Mouse (Mus musculus) heart, embryonic 10.5 days (tissue): ENCODE data around the gene Slc38a4. TPM values are rescaled to one million over a fixed set of nuclear protein-coding genes. Genes with fewer than 3 reads are reported as not detected.

Experiments used
- DNase-seq: peaks from one replicate; pipeline ENCODE4 v3.0.0-alpha.2; 2017; ENCODE audit warnings: low spot score
- H3K27ac ChIP-seq: fragments of 300-500 bp; sonication (generic); 2 replicates; pipeline ENCODE4 v1.5.1; 2016; ENCODE audit warnings: mild to moderate bottlenecking
- H3K27me3 ChIP-seq: fragments of 300-500 bp; sonication (generic); 2 replicates; pipeline ENCODE4 v1.6.1; 2016; ENCODE audit warnings: mild to moderate bottlenecking; ENCODE audit not compliant: poor library complexity, insufficient read depth, severe bottlenecking
- H3K36me3 ChIP-seq: fragments of 300-500 bp; sonication (generic); 2 replicates; pipeline ENCODE4 v1.6.1; 2016; ENCODE audit warnings: mild to moderate bottlenecking, moderate library complexity
- H3K4me1 ChIP-seq: fragments of 300-500 bp; sonication (generic); 2 replicates; pipeline ENCODE4 v1.6.1; 2016; ENCODE audit warnings: mild to moderate bottlenecking
- H3K4me3 ChIP-seq: fragments of 300-500 bp; sonication (generic); 2 replicates; pipeline ENCODE4 v1.5.1; 2016; ENCODE audit warnings: mild to moderate bottlenecking, moderate library complexity
- H3K9me3 ChIP-seq: fragments of 300-500 bp; sonication (generic); 2 replicates; pipeline ENCODE4 v1.6.1; 2016; ENCODE audit warnings: mild to moderate bottlenecking, moderate library complexity
- WGBS: fragments of 180-500 bp; shearing (Covaris S2); methylation state at CpG from one replicate; pipeline ENCODE4 v1.1.7; 2016; 5-methylcytosine and 5-hydroxymethylcytosine counted together
- polyA plus RNA-seq: library from polyadenylated mRNA; unstranded; fragments of >200 nt; fragmentation: Nextera tagmentation; extraction: Ambion mirVana; gene quantifications from 2 replicates; pipeline ENCODE4 v1.2.1, GENCODE M21; 2016

The Slc38a4 gene
- polyA plus RNA-seq, 1 experiment from 2014 or later, result 148 TPM

GRCm38 (mm10) chr15:97002752-97003151 is 53.0 kb downstream of the Slc38a4 start:
- Histone ChIP-seq H3K4me3 (peak overlapping the region; percentile 40), H3K36me3 (peaks cover 42% of the 10 kb centered on the region), H3K4me1 (peaks cover 56% of the 10 kb centered on the region), H3K9me3 (no peaks in the 10 kb centered on the region), H3K27ac (peak overlapping the region; percentile 85), H3K27me3 (no peaks in the 10 kb centered on the region)
- no peak for DNase-seq
- 67% methylated on average over 12 of the region's 12 CpGs for WGBS

GRCm38 (mm10) chr15:97001886-97002285 is 53.9 kb downstream of the Slc38a4 start:
- Histone ChIP-seq H3K9me3 (no peaks in the 10 kb centered on the region), H3K4me1 (peaks cover 56% of the 10 kb centered on the region), H3K27me3 (no peaks in the 10 kb centered on the region), H3K27ac (peak overlapping the region; percentile 85), H3K36me3 (peaks cover 44% of the 10 kb centered on the region), H3K4me3 (no peak overlapping the region)
- DNase-seq, result no peak
- WGBS, result 83% methylated on average over 7 of the region's 7 CpGs

GRCm38 (mm10) chr15:97001416-97001815 is 54.3 kb downstream of the Slc38a4 start:
- Histone ChIP-seq H3K36me3 (peaks cover 44% of the 10 kb centered on the region), H3K27ac (peak overlapping the region; percentile 85), H3K27me3 (no peaks in the 10 kb centered on the region), H3K9me3 (no peaks in the 10 kb centered on the region), H3K4me3 (no peak overlapping the region), H3K4me1 (peaks cover 56% of the 10 kb centered on the region)
- 47% methylated on average over 12 of the region's 12 CpGs for WGBS
- no peak for DNase-seq

GRCm38 (mm10) chr15:97000319-97001251 is 55.2 kb downstream of the Slc38a4 start:
- DNase-seq, result no peak
- Histone ChIP-seq H3K27me3 (no peaks in the 10 kb centered on the region), H3K36me3 (peaks cover 41% of the 10 kb centered on the region), H3K4me3 (peak overlapping the region; percentile 7; the same call in 1 of the 2 replicates), H3K4me1 (peaks cover 51% of the 10 kb centered on the region), H3K9me3 (no peaks in the 10 kb centered on the region), H3K27ac (peak overlapping the region; percentile 85)
- 20% methylated on average over 17 of the region's 17 CpGs for WGBS

- 91% methylated on average over 12 of the region's 12 CpGs for WGBS
- H3K36me3 ChIP-seq, result peaks cover 40% of the 10 kb centered on the region
- no peak overlapping the region for H3K4me3 ChIP-seq
- H3K9me3 ChIP-seq, result no peaks in the 10 kb centered on the region
- peaks cover 46% of the 10 kb centered on the region for H3K4me1 ChIP-seq
- DNase-seq, result no peak
- H3K27me3 ChIP-seq, result no peaks in the 10 kb centered on the region
- 0 out of 2 replicates have a peak overlapping the region, but pooled peaks have one; percentile 29 for H3K27ac ChIP-seq
Observed at GRCm38 (mm10) chr15:96999401-96999800, 56.4 kb downstream of the Slc38a4 start.

GRCm38 (mm10) chr15:96985618-96986017 is 70.1 kb downstream of the Slc38a4 start:
- Histone ChIP-seq H3K9me3 (no peaks in the 10 kb centered on the region), H3K36me3 (no peaks in the 10 kb centered on the region), H3K4me1 (peaks cover 7% of the 10 kb centered on the region), H3K27ac (no peak overlapping the region), H3K4me3 (no peak overlapping the region), H3K27me3 (no peaks in the 10 kb centered on the region)
- 83% methylated on average over 8 of the region's 8 CpGs for WGBS
- DNase-seq, result no peak

GRCm38 (mm10) chr15:96983581-96984330 is 72.0 kb downstream of the Slc38a4 start:
- H3K27ac ChIP-seq, result no peak overlapping the region
- DNase-seq, result no peak
- H3K4me3 ChIP-seq, result no peak overlapping the region
- no peaks in the 10 kb centered on the region for H3K9me3 ChIP-seq
- WGBS, result 88% methylated on average over 13 of the region's 13 CpGs
- no peaks in the 10 kb centered on the region for H3K36me3 ChIP-seq
- H3K27me3 ChIP-seq, result no peaks in the 10 kb centered on the region
- peaks cover 7% of the 10 kb centered on the region for H3K4me1 ChIP-seq

GRCm38 (mm10) chr15:96975125-96975524 is 80.6 kb downstream of the Slc38a4 start:
- WGBS, result 83% methylated on average over 9 of the region's 9 CpGs
- no peaks in the 10 kb centered on the region for H3K27me3 ChIP-seq
- peak; percentile 58 for DNase-seq
- H3K4me1 ChIP-seq, result peaks cover 15% of the 10 kb centered on the region
- no peaks in the 10 kb centered on the region for H3K36me3 ChIP-seq
- no peak overlapping the region for H3K27ac ChIP-seq
- no peaks in the 10 kb centered on the region for H3K9me3 ChIP-seq
- H3K4me3 ChIP-seq, result no peak overlapping the region

GRCm38 (mm10) chr15:96974131-96974530 is 81.6 kb downstream of the Slc38a4 start:
- H3K27ac ChIP-seq, result no peak overlapping the region
- H3K27me3 ChIP-seq, result no peaks in the 10 kb centered on the region
- 90% methylated on average over 5 of the region's 5 CpGs for WGBS

GRCm38 (mm10) chr15:96973370-96973769 is 82.4 kb downstream of the Slc38a4 start:
- no peaks in the 10 kb centered on the region for H3K36me3 ChIP-seq

More at GRCm38 (mm10) chr15:96974131-96974530, 81.6 kb downstream of the Slc38a4 start:
- peak; percentile 58 for DNase-seq
- Histone ChIP-seq H3K4me1 (peaks cover 18% of the 10 kb centered on the region), H3K9me3 (no peaks in the 10 kb centered on the region), H3K4me3 (no peak overlapping the region), H3K36me3 (no peaks in the 10 kb centered on the region)

GRCm38 (mm10) chr15:96972706-96973274 is 83.0 kb downstream of the Slc38a4 start:
- Histone ChIP-seq H3K27me3 (no peaks in the 10 kb centered on the region), H3K36me3 (no peaks in the 10 kb centered on the region), H3K9me3 (no peaks in the 10 kb centered on the region), H3K4me1 (peaks cover 18% of the 10 kb centered on the region), H3K4me3 (no peak overlapping the region), H3K27ac (peak overlapping the region; percentile 39)
- DNase-seq, result peak; percentile 74
- 68% methylated on average over 3 of the region's 3 CpGs for WGBS

More at GRCm38 (mm10) chr15:96973370-96973769, 82.4 kb downstream of the Slc38a4 start:
- no peak overlapping the region; the same call in 1 of the 2 replicates for H3K27ac ChIP-seq
- H3K27me3 ChIP-seq, result no peaks in the 10 kb centered on the region
- WGBS, result 81% methylated on average over 4 of the region's 4 CpGs
- H3K9me3 ChIP-seq, result no peaks in the 10 kb centered on the region
- peak; percentile 68 for DNase-seq
- H3K4me3 ChIP-seq, result no peak overlapping the region
- H3K4me1 ChIP-seq, result peaks cover 18% of the 10 kb centered on the region

- DNase-seq, result peak; percentile 63
- no peaks in the 10 kb centered on the region for H3K27me3 ChIP-seq
- H3K36me3 ChIP-seq, result no peaks in the 10 kb centered on the region
- H3K27ac ChIP-seq, result no peak overlapping the region
- WGBS, result 87% methylated on average over 9 of the region's 9 CpGs
- peaks cover 18% of the 10 kb centered on the region for H3K4me1 ChIP-seq
- H3K9me3 ChIP-seq, result no peaks in the 10 kb centered on the region
- no peak overlapping the region for H3K4me3 ChIP-seq
Observed at GRCm38 (mm10) chr15:96971906-96972305, 83.8 kb downstream of the Slc38a4 start.
